Mouse (Mus musculus) brain, embryonic 14.5 days (tissue): ENCODE results near the gene C1qa.

Experiments used
- CTCF ChIP-seq: fragments of 200-500 bp; IDR thresholded peaks from 2 replicates; pipeline ENCODE4 v1.5.1; 2012; ENCODE audit warnings: inconsistent platforms, mild to moderate bottlenecking, moderate library complexity, borderline replicate concordance; ENCODE audit not compliant: insufficient read depth, insufficient read length; ENCODE audit errors: extremely low read depth
- POLR2A ChIP-seq: fragments of 200-500 bp; IDR thresholded peaks from 2 replicates; pipeline ENCODE4 v1.6.1; 2012; ENCODE audit warnings: mild to moderate bottlenecking, inconsistent platforms, borderline replicate concordance; ENCODE audit not compliant: poor library complexity, insufficient read depth, insufficient read length, severe bottlenecking; ENCODE audit errors: extremely low read depth

- no peak for TF ChIP-seq CTCF
- TF ChIP-seq POLR2A = no peak
Measured at GRCm38 (mm10) chr4:136919526-136919925, 20.9 kb upstream of the C1qa start.
